Mouse (Mus musculus): Measurements from ENCODE around the gene Ube2o. TPM values are rescaled to one million over a fixed set of nuclear protein-coding genes. Genes with fewer than 3 reads are reported as not detected.
A peak's percentile ranks its signal among the peaks of the same experiment; 100 is the strongest.

The Ube2o gene
- total and polyA plus RNA-seq, 2 experiments from 2014 or later, result 35.7 to 109 TPM

DNA sequence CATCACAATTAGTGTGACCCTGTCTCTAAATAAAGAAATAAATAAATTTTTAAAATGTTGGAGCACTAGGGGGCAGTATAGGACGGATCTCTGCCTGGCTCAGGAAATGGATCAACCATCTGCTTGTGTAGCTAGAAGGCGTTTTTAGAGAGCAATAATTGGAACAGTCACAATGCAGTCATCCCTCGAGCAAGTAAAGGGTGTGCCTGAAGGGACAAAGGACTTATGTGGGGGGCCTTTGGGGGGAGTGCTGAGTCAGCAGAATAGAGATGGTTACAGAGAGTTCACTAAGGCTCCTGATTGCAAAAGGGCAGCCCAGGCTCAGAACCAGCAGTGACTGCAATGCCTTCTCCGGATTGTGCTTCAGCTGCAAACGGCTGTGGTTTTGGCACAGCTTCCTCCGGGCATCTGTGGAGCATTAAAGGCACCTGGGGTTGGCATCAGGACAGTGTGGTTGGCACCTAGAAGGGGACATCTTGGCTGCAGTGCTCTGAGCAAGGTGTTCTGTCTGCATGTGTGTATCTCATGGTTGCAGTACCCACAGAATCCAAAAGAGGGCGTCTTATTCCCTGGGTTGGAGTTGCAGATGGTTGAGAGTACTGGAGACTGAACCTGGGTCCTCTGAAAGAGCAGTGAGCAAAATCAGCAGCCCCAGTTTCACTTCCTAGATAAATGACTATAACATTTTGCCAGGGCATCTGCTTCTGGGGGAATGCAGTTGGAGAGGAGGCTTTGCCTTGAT is 80.1 kb downstream of the Ube2o start:
- no peak overlapping the region for H3K9ac ChIP-seq (replicated peaks; ENCODE audit: low read length, poor library complexity, severe bottlenecking)
- H3K4me1 ChIP-seq (ENCODE audit: insufficient read depth, low read length), result no peaks in the 10 kb centered on the region
- DNase-seq (ENCODE audit: low spot score) (peak; percentile 82), ATAC-seq (ENCODE audit: low FRiP score) (no peak)
- H3K36me3 ChIP-seq (ENCODE audit: insufficient read depth, low read length), result no peaks in the 10 kb centered on the region
- no peaks in the 10 kb centered on the region for H3K27me3 ChIP-seq (ENCODE audit: insufficient read depth, low read length)
- no peaks in the 10 kb centered on the region for H3K9me3 ChIP-seq (ENCODE audit: low read length)
- TF ChIP-seq CTCF (IDR thresholded peaks at IDR 0.05), result peak; percentile 80
- H3K4me3 ChIP-seq (ENCODE audit: low read depth, low read length), result no peak overlapping the region
- WGBS, result 29% methylated on average over 7 of the region's 7 CpGs
- no peak overlapping the region for H3K4me2 ChIP-seq (ENCODE audit: low read depth, low read length, poor library complexity, severe bottlenecking)
- H3K27ac ChIP-seq (ENCODE audit: low read depth, low read length), result 0 out of 2 replicates have a peak overlapping the region, but pooled peaks have one; percentile 32

DNA sequence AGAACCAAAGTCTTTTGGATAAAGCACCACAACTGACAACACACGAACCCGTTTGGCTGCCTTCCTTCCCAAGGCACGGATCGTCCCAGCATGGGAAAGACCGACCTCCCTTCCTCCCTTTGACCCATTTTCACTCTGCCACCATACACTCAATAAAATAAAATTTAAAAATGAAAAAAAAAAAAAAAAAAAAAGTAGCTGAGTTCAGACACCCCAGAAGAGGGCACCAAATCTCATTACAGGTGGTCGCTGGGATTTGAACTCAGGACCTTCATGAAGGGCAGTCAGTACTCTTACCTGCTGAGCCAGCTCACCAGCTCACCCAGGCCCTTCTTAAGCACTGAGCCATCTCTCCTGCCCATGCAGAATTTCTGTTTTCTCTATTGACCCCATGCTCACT is 82.2 kb downstream of the Ube2o start:
- no peak overlapping the region; the same call in 1 of the 2 replicates for H3K4me3 ChIP-seq (ENCODE audit: low read depth, low read length)
- H3K27me3 ChIP-seq (ENCODE audit: insufficient read depth, low read length), result no peaks in the 10 kb centered on the region
- H3K4me1 ChIP-seq (ENCODE audit: insufficient read depth, low read length), result no peaks in the 10 kb centered on the region
- no peaks in the 10 kb centered on the region for H3K9me3 ChIP-seq (ENCODE audit: low read length)
- no peak for TF ChIP-seq CTCF (IDR thresholded peaks at IDR 0.05)
- no peaks in the 10 kb centered on the region for H3K36me3 ChIP-seq (ENCODE audit: insufficient read depth, low read length)
- 49% methylated on average over 6 of the region's 6 CpGs for WGBS
- no peak overlapping the region for H3K9ac ChIP-seq (replicated peaks; ENCODE audit: low read length, poor library complexity, severe bottlenecking)
- DNase-seq (ENCODE audit: low spot score) (no peak), ATAC-seq (ENCODE audit: low FRiP score) (no peak)
- H3K27ac ChIP-seq (ENCODE audit: low read depth, low read length), result no peak overlapping the region
- no peak overlapping the region for H3K4me2 ChIP-seq (ENCODE audit: low read depth, low read length, poor library complexity, severe bottlenecking)

DNA sequence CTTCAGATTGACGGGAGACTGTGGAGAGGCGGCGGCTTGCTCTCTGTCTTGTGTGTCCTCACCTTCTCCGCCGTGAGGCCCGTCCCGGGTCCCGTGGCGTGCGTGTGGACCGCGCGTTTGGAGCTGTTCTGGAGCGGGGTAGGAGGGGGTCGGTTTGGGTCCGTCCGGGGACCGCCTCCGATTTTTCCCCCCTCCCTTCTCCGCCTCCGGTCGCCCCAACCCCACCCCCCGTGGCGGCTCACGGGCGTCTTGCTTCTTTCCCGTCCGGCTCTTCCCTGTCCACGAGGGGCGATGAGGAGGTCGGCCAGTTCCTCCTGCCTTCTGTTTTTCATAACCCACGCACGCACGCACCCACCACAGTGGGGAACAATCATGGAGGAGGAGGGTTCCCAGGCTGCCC is 82.7 kb downstream of the Ube2o start:
- peak overlapping the region; percentile 20; the same call in 1 of the 2 replicates for H3K4me3 ChIP-seq (ENCODE audit: low read depth, low read length)
- no peak overlapping the region for H3K9ac ChIP-seq (replicated peaks; ENCODE audit: low read length, poor library complexity, severe bottlenecking)
- no peak overlapping the region for H3K27ac ChIP-seq (ENCODE audit: low read depth, low read length)
- no peaks in the 10 kb centered on the region for H3K9me3 ChIP-seq (ENCODE audit: low read length)
- no peaks in the 10 kb centered on the region for H3K36me3 ChIP-seq (ENCODE audit: insufficient read depth, low read length)
- no peak for TF ChIP-seq CTCF (IDR thresholded peaks at IDR 0.05)
- 26% methylated on average over 34 of the region's 34 CpGs for WGBS
- H3K27me3 ChIP-seq (ENCODE audit: insufficient read depth, low read length), result no peaks in the 10 kb centered on the region
- peak overlapping the region; percentile 33 for H3K4me2 ChIP-seq (ENCODE audit: low read depth, low read length, poor library complexity, severe bottlenecking)
- DNase-seq (ENCODE audit: low spot score), result no peak
- H3K4me1 ChIP-seq (ENCODE audit: insufficient read depth, low read length), result no peaks in the 10 kb centered on the region
- ATAC-seq (ENCODE audit: low FRiP score), result no peak

DNA sequence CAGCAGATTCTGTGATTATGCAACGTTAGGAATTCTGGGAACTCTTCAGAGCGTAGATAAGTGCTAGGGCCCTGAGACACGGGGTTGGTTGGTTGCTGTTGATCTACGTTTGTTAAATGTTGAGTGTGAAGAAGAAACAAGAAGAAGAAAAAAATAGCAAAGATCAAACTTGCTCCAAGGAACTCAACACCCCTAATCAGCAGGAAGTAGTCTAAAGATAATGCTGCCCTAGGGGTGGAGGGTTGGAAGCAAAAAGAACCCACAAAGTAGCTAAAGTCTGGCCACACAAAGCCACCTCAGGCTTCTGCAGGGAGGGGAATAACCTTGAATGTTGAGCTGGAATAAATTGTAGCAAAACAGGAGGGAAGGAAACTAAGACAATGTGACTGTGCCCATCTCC is 83.9 kb downstream of the Ube2o start:
- H3K9me3 ChIP-seq (ENCODE audit: low read length), result no peaks in the 10 kb centered on the region
- DNase-seq (ENCODE audit: low spot score), result no peak
- no peak for TF ChIP-seq CTCF (IDR thresholded peaks at IDR 0.05)
- no peak overlapping the region for H3K9ac ChIP-seq (replicated peaks; ENCODE audit: low read length, poor library complexity, severe bottlenecking)
- ATAC-seq (ENCODE audit: low FRiP score), result no peak
- H3K27ac ChIP-seq (ENCODE audit: low read depth, low read length), result no peak overlapping the region
- no peaks in the 10 kb centered on the region for H3K36me3 ChIP-seq (ENCODE audit: insufficient read depth, low read length)
- no peaks in the 10 kb centered on the region for H3K27me3 ChIP-seq (ENCODE audit: insufficient read depth, low read length)
- WGBS, result 93% methylated on average over 4 of the region's 4 CpGs
- no peaks in the 10 kb centered on the region for H3K4me1 ChIP-seq (ENCODE audit: insufficient read depth, low read length)
- no peak overlapping the region for H3K4me2 ChIP-seq (ENCODE audit: low read depth, low read length, poor library complexity, severe bottlenecking)
- H3K4me3 ChIP-seq (ENCODE audit: low read depth, low read length), result no peak overlapping the region

- DNase-seq (ENCODE audit: low spot score) (peak; percentile 61), ATAC-seq (ENCODE audit: low FRiP score) (no peak)
- Histone ChIP-seq H3K36me3 (ENCODE audit: insufficient read depth, low read length) (no peaks in the 10 kb centered on the region), H3K9ac (replicated peaks; ENCODE audit: low read length, poor library complexity, severe bottlenecking) (no peak overlapping the region), H3K9me3 (ENCODE audit: low read length) (no peaks in the 10 kb centered on the region), H3K4me3 (ENCODE audit: low read depth, low read length) (no peak overlapping the region), H3K27ac (ENCODE audit: low read depth, low read length) (no peak overlapping the region), H3K4me2 (ENCODE audit: low read depth, low read length, poor library complexity, severe bottlenecking) (no peak overlapping the region), H3K27me3 (ENCODE audit: insufficient read depth, low read length) (no peaks in the 10 kb centered on the region), H3K4me1 (ENCODE audit: insufficient read depth, low read length) (no peaks in the 10 kb centered on the region)
- 44% methylated on average over 13 of the region's 13 CpGs for WGBS
- TF ChIP-seq CTCF (IDR thresholded peaks at IDR 0.05), result no peak
These were observed 86.6 kb downstream of the Ube2o start for GRCm38 (mm10) chr11:116494474-116495174.

DNA sequence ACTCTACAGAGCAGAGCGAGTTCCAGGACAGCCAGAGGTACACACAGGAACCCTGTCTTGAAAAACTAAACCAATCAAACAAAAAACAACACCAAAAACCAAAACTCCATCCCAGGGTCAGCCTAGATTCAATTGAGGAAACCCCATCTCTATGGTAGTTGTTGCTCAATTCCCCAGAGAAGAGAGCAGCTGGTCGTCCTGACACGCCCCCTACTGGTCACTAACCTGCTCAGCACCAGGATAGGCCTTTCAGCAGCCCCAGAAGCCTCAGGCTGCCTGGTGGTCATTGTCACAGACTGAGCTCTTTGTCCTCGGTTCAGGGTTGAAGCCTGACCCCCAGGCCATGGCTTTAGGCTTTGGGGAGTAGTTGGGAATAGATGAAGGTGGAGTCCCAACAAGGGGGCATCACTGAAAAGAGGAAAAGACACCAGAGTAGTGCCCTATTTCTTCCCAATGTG is 87.4 kb downstream of the Ube2o start, which contains the start of gene Prpsap1:
Gene Prpsap1, minus strand, starts transcription at position 408 of the 458 bp plus-strand sequence.
- no peak within 1 kb of the TSS for H3K4me3 ChIP-seq (ENCODE audit: low read depth, low read length)
- 0 out of 2 replicates have a peak, but pooled peaks cover 2% of the 10 kb centered on the region for H3K4me1 ChIP-seq (ENCODE audit: insufficient read depth, low read length)
- peak; percentile 58 for DNase-seq (ENCODE audit: low spot score)

More for the DNA sequence above, 87.4 kb downstream of the Ube2o start, which contains the start of gene Prpsap1:
- no peak for ATAC-seq (ENCODE audit: low FRiP score)
- Histone ChIP-seq H3K36me3 (ENCODE audit: insufficient read depth, low read length) (no peaks in the 10 kb centered on the region), H3K9ac (replicated peaks; ENCODE audit: low read length, poor library complexity, severe bottlenecking) (no peak within 1 kb of the TSS), H3K27ac (ENCODE audit: low read depth, low read length) (no peak within 1 kb of the TSS), H3K4me2 (ENCODE audit: low read depth, low read length, poor library complexity, severe bottlenecking) (no peak within 1 kb of the TSS), H3K9me3 (ENCODE audit: low read length) (no peaks in the 10 kb centered on the region), H3K27me3 (ENCODE audit: insufficient read depth, low read length) (no peaks in the 10 kb centered on the region)
- peak; percentile 66 for TF ChIP-seq CTCF (IDR thresholded peaks at IDR 0.05)
- 26% methylated on average over 4 of the region's 4 CpGs for WGBS

Data from midbrain, postnatal 0 days (tissue).